Mouse (Mus musculus) neural tube, postnatal 0 days (tissue): Measurements from ENCODE around the gene Pqlc3. TPM values are rescaled to one million over a fixed set of nuclear protein-coding genes. Genes with fewer than 3 reads are reported as not detected.

Experiments
- polyA plus RNA-seq: library from polyadenylated mRNA; unstranded; fragments of >200 nt; fragmentation: Nextera tagmentation; extraction: Ambion mirVana; gene quantifications from 2 replicates; pipeline ENCODE4 v1.2.1, GENCODE M21; 2015

Pqlc3 gene
- polyA plus RNA-seq, result 2.1 and 3.2 TPM in 2 replicates

DNA sequence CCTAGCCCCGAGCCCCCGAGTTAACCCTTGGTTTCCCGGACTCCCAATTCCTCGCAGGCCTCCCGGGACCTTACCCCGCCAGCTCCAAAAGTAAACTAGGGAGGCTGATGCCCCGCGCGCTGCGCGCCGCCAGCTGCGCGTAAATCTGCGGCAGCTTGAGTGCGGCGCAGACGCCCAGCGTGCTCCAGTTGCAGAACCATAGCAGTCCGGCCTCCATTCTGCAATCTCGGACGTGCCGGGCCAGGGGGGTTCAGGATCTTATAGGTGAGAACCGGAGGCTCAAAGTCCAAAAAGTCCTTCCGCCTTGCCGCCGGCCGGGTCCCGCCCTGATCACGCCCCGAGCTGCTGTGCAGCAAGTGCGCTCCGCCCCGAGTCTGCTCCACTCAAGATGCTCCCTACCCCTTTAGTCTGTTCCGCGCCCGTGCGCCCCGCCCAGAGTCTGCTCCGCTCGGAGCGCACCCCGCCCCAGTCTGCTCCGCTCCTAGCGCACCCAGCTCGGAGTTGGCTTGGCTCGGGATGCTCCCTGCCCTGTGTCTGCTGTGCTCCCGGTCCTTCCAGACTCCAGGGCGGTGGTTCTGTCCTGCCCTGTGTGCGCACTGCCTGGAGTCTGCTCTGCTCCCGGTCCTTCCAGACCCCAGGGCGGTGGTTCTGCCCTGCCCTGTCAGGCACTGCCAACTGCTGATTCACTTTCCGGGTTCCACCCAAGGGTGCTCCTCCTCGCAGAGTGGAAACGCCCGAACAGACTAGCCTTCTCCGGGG lies at the start of gene Pqlc3:
Gene Pqlc3, minus strand, starts transcription at position 670 of the 759 bp plus-strand sequence.

DNA sequence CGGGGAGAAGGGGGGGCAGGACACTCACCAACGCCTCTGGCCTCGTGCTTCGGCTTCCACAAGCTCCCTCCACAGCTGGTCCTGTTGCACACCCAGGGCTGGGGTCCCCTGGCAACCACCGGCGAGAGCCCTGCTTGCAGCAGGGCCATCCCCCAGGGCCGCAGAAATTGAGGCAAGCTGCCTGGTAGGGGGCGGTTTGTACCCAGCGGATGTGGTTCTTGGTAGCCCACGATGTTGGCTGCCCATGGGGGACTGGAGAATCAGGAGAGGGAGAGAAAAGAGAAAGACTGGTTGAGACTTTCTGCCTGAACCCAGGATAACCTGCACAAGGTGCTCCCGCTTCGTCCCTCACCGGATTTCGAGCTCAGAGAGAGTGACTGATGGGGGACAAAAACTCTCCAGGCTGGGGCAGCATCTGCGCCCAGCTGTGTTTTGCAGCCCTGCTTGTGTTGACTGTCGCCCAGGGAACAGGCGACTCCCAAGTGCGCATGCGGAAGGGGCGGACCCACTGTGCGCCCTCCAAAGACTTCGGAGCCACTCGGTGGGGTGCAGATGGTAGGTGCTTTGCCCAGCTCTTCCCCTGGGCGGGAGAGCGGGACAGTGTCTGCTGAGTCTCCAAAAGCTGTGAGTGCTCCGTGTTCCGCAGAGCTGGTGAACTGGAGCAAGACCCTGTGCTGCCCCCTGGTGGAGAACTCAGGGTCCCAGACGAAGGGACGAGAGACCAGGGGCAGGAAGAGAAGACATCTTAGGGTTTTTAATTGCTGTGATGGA lies 11.1 kb upstream of the Pqlc3 start, which contains the start of gene 2410004P03Rik:
Gene 2410004P03Rik, minus strand, starts transcription at position 628 of the 771 bp plus-strand sequence.

Other genes with a start within 250 kb of the Pqlc3 start
- 0.55 and 0.85 TPM in 2 replicates for gene Greb1, start 199.5 kb downstream of the Pqlc3 start, polyA plus RNA-seq
- 23.7 and 24.7 TPM in 2 replicates for gene E2f6, start 189.4 kb downstream of the Pqlc3 start, polyA plus RNA-seq
- 14.2 and 17.3 TPM in 2 replicates for gene Rock2, start 105.5 kb downstream of the Pqlc3 start, polyA plus RNA-seq
- 7.3 and 9.2 TPM in 2 replicates for gene 2410004P03Rik, start 11.3 kb upstream of the Pqlc3 start, polyA plus RNA-seq
- 2.7 and 3.2 TPM in 2 replicates for gene Kcnf1, start 176.5 kb upstream of the Pqlc3 start, polyA plus RNA-seq